Mouse (Mus musculus) 416B (cell line): ENCODE data around the gene Ebf1.

ENCODE experiments used
- DNase-seq: peaks from one replicate; pipeline ENCODE4 v3.0.0; 2011; ENCODE audit warnings: low read depth

Gene Ebf1

GRCm38 (mm10) chr11:44899965-44900364 is 282.8 kb downstream of the Ebf1 start:
- no peak for DNase-seq

GRCm38 (mm10) chr11:44900496-44900895 is 283.4 kb downstream of the Ebf1 start:
- no peak for DNase-seq

- DNase-seq, result no peak
Measured at GRCm38 (mm10) chr11:44901715-44902114, 284.6 kb downstream of the Ebf1 start.

GRCm38 (mm10) chr11:44902165-44902564 is 285.0 kb downstream of the Ebf1 start:
- DNase-seq, result no peak

- no peak for DNase-seq
Measured at GRCm38 (mm10) chr11:44904121-44904520, 287.0 kb downstream of the Ebf1 start.

GRCm38 (mm10) chr11:44906456-44906855 is 289.3 kb downstream of the Ebf1 start:
- no peak for DNase-seq

GRCm38 (mm10) chr11:44911765-44912164 is 294.6 kb downstream of the Ebf1 start:
- no peak for DNase-seq

- no peak for DNase-seq
Measured at GRCm38 (mm10) chr11:44913806-44914205, 296.7 kb downstream of the Ebf1 start.

- no peak for DNase-seq
Measured at GRCm38 (mm10) chr11:44917059-44917458, 299.9 kb downstream of the Ebf1 start.

GRCm38 (mm10) chr11:44923138-44923537 is 306.0 kb downstream of the Ebf1 start:
- DNase-seq, result no peak

- no peak for DNase-seq
Measured at GRCm38 (mm10) chr11:44923868-44924508, 306.9 kb downstream of the Ebf1 start.

- no peak for DNase-seq
Measured at GRCm38 (mm10) chr11:44924896-44925295, 307.8 kb downstream of the Ebf1 start.

- DNase-seq, result no peak
Measured at GRCm38 (mm10) chr11:44925806-44926525, 308.8 kb downstream of the Ebf1 start.

- DNase-seq, result no peak
Measured at GRCm38 (mm10) chr11:44928403-44928802, 311.3 kb downstream of the Ebf1 start.

GRCm38 (mm10) chr11:44932942-44933483 is 315.9 kb downstream of the Ebf1 start:
- no peak for DNase-seq

- DNase-seq, result no peak
Measured at GRCm38 (mm10) chr11:44943781-44944180, 326.7 kb downstream of the Ebf1 start.

- DNase-seq, result no peak
Measured at GRCm38 (mm10) chr11:44944401-44944800, 327.3 kb downstream of the Ebf1 start.

- DNase-seq, result no peak
Measured at GRCm38 (mm10) chr11:44946618-44947017, 329.5 kb downstream of the Ebf1 start.

- DNase-seq, result no peak
Measured at GRCm38 (mm10) chr11:44948541-44948940, 331.4 kb downstream of the Ebf1 start.

- DNase-seq, result no peak
Measured at GRCm38 (mm10) chr11:44949140-44949539, 332.0 kb downstream of the Ebf1 start.

GRCm38 (mm10) chr11:44950319-44950718 is 333.2 kb downstream of the Ebf1 start:
- DNase-seq, result no peak

GRCm38 (mm10) chr11:44951506-44951905 is 334.4 kb downstream of the Ebf1 start:
- peak; percentile 30 for DNase-seq

GRCm38 (mm10) chr11:44953337-44953736 is 336.2 kb downstream of the Ebf1 start:
- no peak for DNase-seq
